Mouse (Mus musculus) erythroblast, adult 5-6 weeks (primary cell): Measurements from ENCODE around the gene Btnl2. TPM values are rescaled to one million over a fixed set of nuclear protein-coding genes. Genes with fewer than 3 reads are reported as not detected.
"Not testable (repeated sequence)": the region's sequence is repeated elsewhere in the genome, so short reads cannot be mapped to it uniquely, and the experiment has no call there.

ENCODE experiments used
- ATAC-seq: replicated peaks from 2 replicates; pipeline ENCODE4 v1.8.0; 2016; ENCODE audit warnings: moderate number of reproducible peaks, mild to moderate bottlenecking, moderate TSS enrichment, inconsistent platforms; ENCODE audit not compliant: poor library complexity, low FRiP score, severe bottlenecking
- total RNA-seq, 2 experiments: library from RNA; stranded (forward) in 1 of 2; stranded (reverse) in 1 of 2; fragments of 150-400 nt in 1 of 2; fragments of 200-764, 138-1000 nt in 1 of 2; gene quantifications; 2 replicates each; pipeline versions ENCODE4 v1.2.3 to v1.2.4; 2015 to 2017; ENCODE audit warnings: low replicate concordance in 2 of 2

Gene Btnl2
- 0.96 TPM in 1 of 2 replicates, not detected in the other for total RNA-seq (2015; ENCODE audit: low replicate concordance)
- total RNA-seq (2017; ENCODE audit: low replicate concordance), result 0.09 and 0.42 TPM in 2 replicates

DNA sequence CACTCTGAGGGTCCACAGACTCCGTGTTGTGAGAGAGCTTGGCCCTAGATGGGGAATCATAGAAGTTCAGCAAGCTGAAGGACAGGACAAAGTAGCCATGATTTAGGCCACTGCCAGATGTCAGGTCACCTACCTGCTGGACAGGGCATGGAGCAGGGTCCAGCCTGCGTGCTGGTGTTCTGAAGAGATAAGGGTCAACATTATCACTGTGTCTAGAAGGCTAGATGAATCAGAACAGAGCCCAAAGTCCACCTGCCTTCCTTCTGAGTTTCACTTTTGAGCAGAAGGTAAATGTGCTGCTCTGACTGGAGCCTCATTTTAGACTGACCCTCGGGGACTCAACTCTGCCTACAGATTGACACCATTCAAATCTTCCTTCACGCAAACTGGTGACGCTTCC lies at the start of gene Btnl2:
Gene Btnl2 (plus strand): TSS at position 284 of the 400 bp plus-strand sequence.
- ATAC-seq, result no peak

DNA sequence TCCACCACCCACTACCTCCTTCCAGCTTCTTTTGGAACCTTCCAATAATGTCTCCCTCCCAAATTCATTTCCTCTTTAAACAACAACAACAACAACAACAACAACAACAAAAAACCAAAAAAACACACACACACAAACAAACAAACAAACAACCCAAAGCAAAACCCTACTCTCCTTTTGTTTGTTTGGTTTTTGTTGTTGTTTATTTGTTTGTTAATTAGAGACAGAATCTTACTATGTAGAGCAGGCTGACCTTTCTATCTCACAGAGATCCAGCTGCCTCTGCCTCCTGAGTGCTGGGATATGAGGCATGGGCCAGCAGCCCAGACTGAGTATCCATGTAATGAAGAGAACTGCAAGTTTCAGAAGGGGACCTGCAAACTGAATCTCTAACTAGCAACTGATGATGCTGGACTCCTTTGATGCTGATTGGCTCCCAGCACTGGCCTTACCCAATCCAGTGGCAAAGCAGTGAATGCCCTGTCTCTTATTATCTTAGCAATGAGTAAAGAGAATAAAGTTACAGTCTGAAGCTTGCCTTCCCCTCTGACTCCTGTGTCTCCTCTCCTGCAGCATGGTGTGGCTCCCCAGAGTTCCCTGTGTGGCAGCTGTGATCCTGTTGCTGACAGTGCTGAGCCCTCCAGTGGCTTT lies 49.1 kb upstream of the Btnl2 start, which contains the start of gene H2-Eb1:
Gene H2-Eb1 (plus strand): TSS at position 488 of the 651 bp plus-strand sequence.
- ATAC-seq, result no peak

DNA sequence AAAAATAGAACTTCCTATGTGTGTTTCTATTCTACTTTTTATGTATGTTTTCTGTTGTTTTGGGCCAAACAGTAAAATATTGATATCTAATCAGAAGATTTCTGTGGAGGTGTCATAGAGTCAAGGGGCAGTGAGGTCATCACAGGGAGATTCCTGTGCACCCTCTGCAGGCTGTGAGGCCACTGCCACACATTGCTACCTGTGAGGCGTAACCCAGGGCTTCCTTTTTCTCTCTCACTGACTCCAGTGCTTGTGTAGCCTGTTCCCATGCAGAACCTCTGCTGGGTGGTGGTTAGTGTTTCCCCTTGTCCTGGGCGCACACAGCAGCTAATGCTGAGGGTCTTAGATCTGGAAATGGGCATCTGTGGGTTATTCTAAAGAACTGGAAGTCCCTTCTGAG lies 48.2 kb upstream of the Btnl2 start:
- no peak for ATAC-seq

DNA sequence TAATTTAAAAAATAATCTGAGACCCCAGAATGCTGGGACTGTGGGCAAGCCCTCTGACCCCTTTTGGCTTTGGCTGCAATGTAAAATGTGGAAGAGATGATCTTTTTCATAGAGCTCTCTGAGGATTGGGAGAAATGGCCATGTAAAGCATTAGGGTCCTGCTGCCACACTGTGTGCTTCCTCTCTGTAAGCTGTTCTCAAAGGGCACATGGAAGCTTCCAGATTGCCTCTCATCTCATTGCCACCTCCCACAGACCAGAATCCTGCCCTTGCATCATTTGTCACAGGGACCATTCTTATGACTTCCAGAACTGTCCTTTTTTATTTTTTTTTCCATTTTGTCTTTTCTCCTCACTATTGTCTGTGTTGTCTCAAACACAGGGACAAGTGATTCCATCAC lies 47.4 kb upstream of the Btnl2 start:
- ATAC-seq, result no peak

DNA sequence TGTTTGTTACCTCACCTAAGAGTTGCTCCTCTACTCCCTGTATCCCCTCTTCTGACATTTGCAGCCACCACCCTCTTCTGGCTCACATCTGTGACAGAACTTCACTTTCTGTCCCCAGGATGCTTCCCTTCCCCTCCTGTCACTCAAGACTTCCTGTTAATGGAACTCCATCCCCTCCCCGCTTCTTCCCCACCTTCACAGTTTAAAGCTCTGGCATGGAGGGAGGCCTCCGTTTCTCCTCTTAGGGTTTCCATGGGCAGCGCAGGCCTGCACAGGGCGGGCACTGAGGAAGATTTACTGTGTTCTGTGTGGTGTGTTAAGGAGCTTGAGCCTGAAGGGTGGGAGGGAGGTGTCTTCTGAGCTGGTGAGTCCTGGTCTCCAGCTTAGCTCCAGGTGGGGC lies 46.5 kb upstream of the Btnl2 start:
- no peak for ATAC-seq

DNA sequence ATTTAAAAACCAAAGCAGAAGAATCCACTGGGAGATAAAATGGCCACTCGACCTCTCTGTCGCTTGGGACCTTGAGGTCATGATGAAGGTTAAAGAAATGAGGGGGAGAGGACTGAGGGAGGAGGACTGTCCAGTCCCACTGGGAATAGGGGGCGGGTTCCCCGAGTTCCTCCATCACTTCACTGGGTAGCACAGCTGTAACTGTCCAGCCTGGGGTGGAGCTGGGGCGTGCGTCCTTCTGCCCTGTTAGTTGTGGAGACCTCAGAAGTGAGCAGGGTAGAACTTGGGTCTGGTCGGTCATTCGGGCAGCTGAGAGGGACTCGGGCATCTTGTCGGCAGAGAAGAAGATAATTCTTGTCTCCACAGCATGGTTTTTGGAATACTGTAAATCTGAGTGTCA lies 45.4 kb upstream of the Btnl2 start:
- ATAC-seq, result no peak

DNA sequence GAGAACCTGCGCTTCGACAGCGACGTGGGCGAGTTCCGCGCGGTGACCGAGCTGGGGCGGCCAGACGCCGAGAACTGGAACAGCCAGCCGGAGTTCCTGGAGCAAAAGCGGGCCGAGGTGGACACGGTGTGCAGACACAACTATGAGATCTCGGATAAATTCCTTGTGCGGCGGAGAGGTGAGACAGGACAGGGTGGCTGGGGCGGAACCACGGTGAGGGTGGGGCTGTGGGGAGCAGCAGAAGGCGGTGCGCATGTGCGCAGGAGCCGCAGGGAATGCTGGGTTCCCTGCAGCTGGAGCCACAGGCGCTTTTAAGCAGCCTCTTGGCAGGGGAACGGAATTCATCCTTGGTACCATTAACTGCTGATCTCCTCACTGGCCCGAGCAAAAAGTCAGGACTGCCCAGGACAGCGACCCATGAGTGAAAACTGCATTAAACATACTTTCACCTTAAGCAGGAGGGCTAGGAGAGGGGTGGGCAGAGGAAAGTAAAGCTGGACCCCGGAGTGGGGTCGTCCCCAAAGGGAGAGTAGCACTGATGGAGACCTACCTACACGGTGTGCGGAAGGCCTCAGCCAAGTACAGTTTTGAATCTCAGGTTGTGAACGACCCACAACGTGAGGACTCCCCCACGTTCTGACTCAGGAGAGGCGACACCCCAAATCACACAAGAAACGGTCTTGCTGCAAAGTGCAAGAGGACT lies 44.8 kb upstream of the Btnl2 start:
- no peak for ATAC-seq

- ATAC-seq, result not testable (repeated sequence)
Measured at GRCm38 (mm10) chr17:34310526-34310925, 44.1 kb upstream of the Btnl2 start.

DNA sequence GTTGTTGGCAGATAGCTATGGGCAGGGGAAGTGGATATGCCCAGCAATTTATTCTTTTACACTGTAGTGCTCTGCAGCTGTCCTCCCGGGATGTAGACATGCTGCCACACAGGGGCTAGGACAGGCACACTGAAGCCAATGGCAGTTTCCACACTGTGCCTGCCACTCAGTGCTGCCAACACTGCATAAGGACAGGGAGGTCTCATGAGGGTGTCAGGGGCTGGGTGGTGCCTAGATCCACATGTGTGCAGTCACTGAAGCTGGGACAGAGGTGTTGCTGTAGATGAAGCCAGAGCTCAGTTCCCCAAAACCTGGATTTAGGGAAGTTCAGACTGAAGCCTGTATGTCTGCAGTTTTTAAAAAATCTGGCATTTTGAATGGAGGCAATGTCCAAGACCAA lies 42.4 kb upstream of the Btnl2 start:
- ATAC-seq, result no peak

GRCm38 (mm10) chr17:34313393-34313792 lies 41.2 kb upstream of the Btnl2 start:
- ATAC-seq, result peak; percentile 81

- no peak for ATAC-seq
Measured at GRCm38 (mm10) chr17:34314286-34314685, 40.3 kb upstream of the Btnl2 start.

DNA sequence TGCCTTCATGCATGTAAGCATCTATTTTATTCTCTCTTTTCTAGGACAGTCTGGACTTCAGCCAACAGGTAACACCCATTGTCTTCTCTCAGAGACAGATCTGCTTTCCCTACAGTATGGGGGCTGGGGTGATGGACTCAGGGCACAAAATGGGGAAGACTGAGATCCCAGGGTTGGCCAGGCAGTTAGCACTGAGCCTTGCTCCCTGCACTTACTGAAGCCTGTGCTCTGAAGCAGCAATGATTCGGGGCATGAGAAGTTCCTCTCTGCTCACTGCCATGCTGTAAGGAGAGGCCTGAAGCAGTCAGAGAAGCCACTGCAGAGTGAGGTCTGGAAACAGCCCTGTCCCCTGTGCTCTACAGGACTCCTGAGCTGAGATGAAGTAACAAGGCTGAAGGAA lies 39.1 kb upstream of the Btnl2 start:
- no peak for ATAC-seq

DNA sequence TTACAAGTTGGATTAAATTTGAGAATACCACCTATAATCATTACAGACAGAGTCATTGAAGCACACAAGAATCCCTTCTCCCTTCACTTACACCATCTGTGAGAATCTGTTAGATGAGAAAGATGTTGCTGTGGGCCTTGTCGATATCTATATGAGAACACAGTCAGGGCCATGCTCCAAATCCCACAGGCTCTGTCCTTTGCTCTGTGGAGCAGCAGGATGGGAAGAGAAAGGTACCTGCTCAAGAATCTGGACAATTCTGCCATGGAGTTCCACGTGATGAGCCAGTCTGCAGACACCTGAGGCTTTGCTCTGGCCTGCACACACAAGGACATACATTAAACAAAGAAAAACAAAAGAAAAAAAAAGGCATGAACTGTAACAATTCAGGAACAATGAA lies 37.9 kb upstream of the Btnl2 start:
- ATAC-seq, result no peak

DNA sequence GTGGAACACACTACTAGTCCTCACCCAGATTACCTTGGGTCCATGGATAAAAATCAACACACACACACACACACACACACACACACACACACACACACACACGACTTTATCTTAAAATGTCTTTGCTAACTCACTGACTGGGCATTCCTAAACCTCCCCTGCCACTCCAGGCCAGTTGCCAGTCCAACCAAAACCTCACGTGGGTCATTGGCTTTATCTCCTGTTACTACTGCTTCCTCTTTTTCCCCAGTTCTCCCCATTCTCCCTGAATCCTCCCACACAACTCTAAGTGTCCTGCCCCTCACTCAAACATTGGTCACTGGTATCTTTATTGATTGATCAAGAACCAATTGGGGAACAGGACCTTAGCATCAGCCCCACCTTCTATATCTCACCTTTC lies 37.3 kb upstream of the Btnl2 start:
- no peak for ATAC-seq

- no peak for ATAC-seq
Measured at GRCm38 (mm10) chr17:34325436-34325835, 29.2 kb upstream of the Btnl2 start, which contains the start of gene H2-Eb2. TSS of gene H2-Eb2 (plus strand) at chr17:34325665.

DNA sequence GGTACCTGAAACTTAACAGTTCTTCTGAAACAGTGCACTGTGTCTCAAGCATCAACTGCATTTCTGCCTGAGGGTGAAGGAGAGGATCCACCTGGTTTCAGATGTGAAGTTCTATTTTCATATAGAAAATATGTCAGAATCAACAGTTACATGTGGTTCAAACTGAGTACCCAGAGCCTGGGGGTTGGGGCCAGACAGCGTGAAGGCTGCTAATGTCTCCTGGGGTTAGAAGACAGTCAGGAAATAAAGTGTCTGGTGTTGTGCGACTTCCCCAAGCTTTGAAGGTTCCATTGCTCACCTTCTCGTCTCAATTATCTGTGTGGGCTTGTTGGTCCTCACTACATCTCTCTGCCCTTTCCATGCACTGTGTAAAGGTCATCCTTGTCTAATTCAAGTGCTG lies 28.2 kb upstream of the Btnl2 start:
- ATAC-seq, result no peak

- no peak for ATAC-seq
Measured at GRCm38 (mm10) chr17:34329807-34330206, 24.8 kb upstream of the Btnl2 start.

- ATAC-seq, result no peak
Measured at GRCm38 (mm10) chr17:34331200-34331599, 23.4 kb upstream of the Btnl2 start.

DNA sequence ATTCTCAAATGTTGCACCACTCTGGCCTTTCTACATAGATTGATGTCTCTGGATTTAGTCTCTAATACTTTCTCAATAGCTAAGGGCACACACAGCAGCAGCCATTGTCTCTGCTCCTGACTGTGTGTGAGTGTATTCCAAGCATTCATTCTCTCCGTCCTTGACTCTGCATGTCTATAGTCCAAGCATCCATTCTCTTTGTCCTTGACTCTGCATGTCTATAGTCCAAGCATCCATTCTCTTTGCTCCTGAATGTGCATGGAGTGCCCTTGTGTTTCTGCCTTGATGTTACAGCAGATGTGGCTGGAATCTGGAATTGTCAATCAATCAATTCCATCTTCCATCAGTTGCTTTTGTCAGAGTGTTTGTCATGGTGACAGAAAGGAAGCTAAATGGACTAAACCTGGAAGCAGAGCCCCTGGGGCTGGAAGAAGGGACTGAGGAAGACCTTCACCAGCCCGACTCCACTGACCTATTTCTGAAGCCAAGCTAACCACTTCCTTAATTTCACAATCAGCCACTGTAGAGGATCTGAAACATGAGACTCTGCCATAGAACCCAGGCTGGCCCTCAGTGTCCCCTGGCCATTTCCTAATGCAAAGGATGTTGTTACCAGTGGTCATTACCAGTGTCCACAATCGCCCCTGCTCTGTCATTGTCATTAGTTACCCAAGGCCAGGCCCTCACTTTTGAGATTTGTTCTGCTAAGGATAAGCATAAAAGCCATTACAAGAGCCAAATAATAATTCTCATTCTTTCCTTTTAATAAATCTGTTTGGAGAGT lies 13.8 kb upstream of the Btnl2 start:
- no peak for ATAC-seq

GRCm38 (mm10) chr17:34344882-34345281 lies 9.7 kb upstream of the Btnl2 start:
- no peak for ATAC-seq

DNA sequence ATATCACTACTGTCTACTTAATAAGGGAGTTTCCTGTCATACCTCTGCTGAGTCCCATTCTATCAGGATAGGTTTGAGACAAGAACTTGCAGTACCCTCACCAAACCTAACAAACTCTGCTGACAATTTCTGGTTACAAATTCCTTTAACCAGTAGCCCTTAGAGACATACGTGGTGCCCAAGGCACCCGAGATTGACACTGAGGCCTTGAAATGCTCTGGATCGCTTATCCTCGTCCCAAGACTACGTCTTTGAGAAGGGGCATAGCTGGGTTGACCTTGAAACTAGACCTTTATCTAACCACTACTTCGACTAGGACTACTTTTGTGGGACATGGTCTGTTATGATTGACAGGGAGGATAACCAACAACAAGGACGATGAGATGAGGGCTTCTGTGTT lies 9.1 kb upstream of the Btnl2 start:
- ATAC-seq, result no peak
